Mouse (Mus musculus): ENCODE results near the gene Mtif3. TPM values are rescaled to one million over a fixed set of nuclear protein-coding genes. Genes with fewer than 3 reads are reported as not detected.
A peak's percentile ranks its signal among the peaks of the same experiment; 100 is the strongest.

Mtif3 gene
- 10 to 100 TPM; 18.1 to 24.9 TPM for total RNA-seq (2021)
- long read RNA-seq, experiment 1, full-length matches to known transcripts = 16 of 21 reads
- long read RNA-seq, experiment 1, partial matches to known transcripts = 1 of 21 reads
- long read RNA-seq, experiment 1, other reads (novel, unspliced or antisense) = 4 of 21 reads
- long read RNA-seq, experiment 2, full-length matches to known transcripts = 9 of 13 reads
- long read RNA-seq, experiment 2, partial matches to known transcripts = 0 of 13 reads
- long read RNA-seq, experiment 2, other reads (novel, unspliced or antisense) = 4 of 13 reads

GRCm38 (mm10) chr5:146963118-146963936 lies at the start of gene Mtif3:
TSS of gene Mtif3 (minus strand) at chr5:146963800.
- DNase-seq (ENCODE audit: extremely low spot score in 1 of 2, low spot score in 2 of 2) = peak; percentile 86
- TF ChIP-seq CTCF (IDR thresholded peaks at IDR 0.05) = no peak
- H3K4me3 ChIP-seq = peak within 1 kb of the TSS; percentile 60
- peak within 1 kb of the TSS; percentile 83 for H3K27ac ChIP-seq
- intact Hi-C loops (cut with DNase I) = loop anchor here (5.0 kb wide), 1 partner anchor 114 kb away; the partner anchor contains the start of genes Lnx2 and Polr1d

- no peak for TF ChIP-seq CTCF (IDR thresholded peaks at IDR 0.05)
- H3K4me3 ChIP-seq = no peak overlapping the region
Measured at GRCm38 (mm10) chr5:147011333-147011732, 47.7 kb upstream of the Mtif3 start.

GRCm38 (mm10) chr5:147003303-147003702 lies 39.7 kb upstream of the Mtif3 start:
- intact Hi-C loops (cut with DNase I) = no loop called here
- DNase-seq (ENCODE audit: extremely low spot score in 1 of 2, low spot score in 2 of 2) = no peak
- Histone ChIP-seq H3K4me3 (no peak overlapping the region), H3K27ac (no peak overlapping the region)
- TF ChIP-seq CTCF (IDR thresholded peaks at IDR 0.05) = no peak; the same call in none of the 2 replicates

More at GRCm38 (mm10) chr5:147011333-147011732, 47.7 kb upstream of the Mtif3 start:
- no peak overlapping the region for H3K27ac ChIP-seq
- intact Hi-C loops (cut with DNase I) = no loop called here
- no peak for DNase-seq (ENCODE audit: extremely low spot score in 1 of 2, low spot score in 2 of 2)

GRCm38 (mm10) chr5:147001312-147001711 lies 37.7 kb upstream of the Mtif3 start:
- DNase-seq (ENCODE audit: extremely low spot score in 1 of 2, low spot score in 2 of 2) = no peak
- H3K27ac ChIP-seq = no peak overlapping the region

GRCm38 (mm10) chr5:146998802-146999201 lies 35.2 kb upstream of the Mtif3 start:
- TF ChIP-seq CTCF (IDR thresholded peaks at IDR 0.05) = peak; percentile 15
- DNase-seq (ENCODE audit: extremely low spot score in 1 of 2, low spot score in 2 of 2) = no peak
- intact Hi-C loops (cut with DNase I) = no loop called here
- H3K4me3 ChIP-seq = no peak overlapping the region
- H3K27ac ChIP-seq = no peak overlapping the region

More at GRCm38 (mm10) chr5:147001312-147001711, 37.7 kb upstream of the Mtif3 start:
- intact Hi-C loops (cut with DNase I) = no loop called here
- no peak overlapping the region for H3K4me3 ChIP-seq
- peak; percentile 18 for TF ChIP-seq CTCF (IDR thresholded peaks at IDR 0.05)

GRCm38 (mm10) chr5:146996812-146997211 lies 33.2 kb upstream of the Mtif3 start:
- no peak overlapping the region for H3K4me3 ChIP-seq
- intact Hi-C loops (cut with DNase I) = no loop called here
- H3K27ac ChIP-seq = no peak overlapping the region
- DNase-seq (ENCODE audit: extremely low spot score in 1 of 2, low spot score in 2 of 2) = no peak
- no peak; the same call in 1 of the 2 replicates for TF ChIP-seq CTCF (IDR thresholded peaks at IDR 0.05)

GRCm38 (mm10) chr5:146994973-146995372 lies 31.4 kb upstream of the Mtif3 start:
- no peak for TF ChIP-seq CTCF (IDR thresholded peaks at IDR 0.05)
- intact Hi-C loops (cut with DNase I) = no loop called here
- no peak for DNase-seq (ENCODE audit: extremely low spot score in 1 of 2, low spot score in 2 of 2)
- Histone ChIP-seq H3K4me3 (no peak overlapping the region), H3K27ac (no peak overlapping the region)

- peak in 1 of 2 experiments; percentile 16 for DNase-seq (ENCODE audit: extremely low spot score in 1 of 2, low spot score in 2 of 2)
- intact Hi-C loops (cut with DNase I) = no loop called here
Measured at GRCm38 (mm10) chr5:146993509-146993908, 29.9 kb upstream of the Mtif3 start.

GRCm38 (mm10) chr5:146989051-146989450 lies 25.5 kb upstream of the Mtif3 start:
- TF ChIP-seq CTCF (IDR thresholded peaks at IDR 0.05) = no peak
- Histone ChIP-seq H3K4me3 (no peak overlapping the region), H3K27ac (no peak overlapping the region)
- DNase-seq (ENCODE audit: extremely low spot score in 1 of 2, low spot score in 2 of 2) = no peak
- intact Hi-C loops (cut with DNase I) = loop anchor here (10.0 kb wide), 1 partner anchor 136 kb away; no protein-coding TSS in a partner anchor

More at GRCm38 (mm10) chr5:146993509-146993908, 29.9 kb upstream of the Mtif3 start:
- no peak overlapping the region for H3K4me3 ChIP-seq
- no peak overlapping the region for H3K27ac ChIP-seq
- TF ChIP-seq CTCF (IDR thresholded peaks at IDR 0.05) = no peak

- H3K27ac ChIP-seq = no peak overlapping the region
- no peak for DNase-seq (ENCODE audit: extremely low spot score in 1 of 2, low spot score in 2 of 2)
- intact Hi-C loops (cut with DNase I) = loop anchor here (10.0 kb wide), 1 partner anchor 137 kb away; no protein-coding TSS in a partner anchor
- TF ChIP-seq CTCF (IDR thresholded peaks at IDR 0.05) = no peak
- no peak overlapping the region for H3K4me3 ChIP-seq
Measured at GRCm38 (mm10) chr5:146987588-146987987, 24.0 kb upstream of the Mtif3 start.

GRCm38 (mm10) chr5:146985725-146986433 lies 22.3 kb upstream of the Mtif3 start:
- no peak overlapping the region for H3K27ac ChIP-seq
- intact Hi-C loops (cut with DNase I) = loop anchor here (10.0 kb wide), 1 partner anchor 139 kb away; no protein-coding TSS in a partner anchor
- no peak for DNase-seq (ENCODE audit: extremely low spot score in 1 of 2, low spot score in 2 of 2)
- TF ChIP-seq CTCF (IDR thresholded peaks at IDR 0.05) = no peak
- no peak overlapping the region for H3K4me3 ChIP-seq

Measured in left cerebral cortex, adult 2 months (tissue).